Mouse (Mus musculus): ENCODE data around the gene A830031A19Rik.

The A830031A19Rik gene

GRCm38 (mm10) chr11:24096483-24096882 lies 21.6 kb upstream of the A830031A19Rik start:
- in situ Hi-C loops (cut with MboI; ENCODE audit: unreplicated experiment in 2 of 2) = loop anchor here in 1 of 2 experiments (25.0 kb wide), 1 partner anchor 291 kb away; no protein-coding TSS in a partner anchor

- in situ Hi-C loops (cut with MboI; ENCODE audit: unreplicated experiment in 2 of 2) = loop anchor here in 1 of 2 experiments (25.0 kb wide), 1 partner anchor 291 kb away; no protein-coding TSS in a partner anchor
Measured at GRCm38 (mm10) chr11:24095656-24096353, 21.0 kb upstream of the A830031A19Rik start.

GRCm38 (mm10) chr11:24095236-24095635 lies 20.4 kb upstream of the A830031A19Rik start:
- in situ Hi-C loops (cut with MboI; ENCODE audit: unreplicated experiment in 2 of 2) = loop anchor here in 1 of 2 experiments (25.0 kb wide), 1 partner anchor 292 kb away; no protein-coding TSS in a partner anchor

GRCm38 (mm10) chr11:24094086-24094487 lies 19.2 kb upstream of the A830031A19Rik start:
- in situ Hi-C loops (cut with MboI; ENCODE audit: unreplicated experiment in 2 of 2) = loop anchor here in 1 of 2 experiments (25.0 kb wide), 1 partner anchor 293 kb away; no protein-coding TSS in a partner anchor

- in situ Hi-C loops (cut with MboI; ENCODE audit: unreplicated experiment in 2 of 2) = loop anchor here in 1 of 2 experiments (25.0 kb wide), 1 partner anchor 295 kb away; no protein-coding TSS in a partner anchor
Measured at GRCm38 (mm10) chr11:24092618-24093017, 17.8 kb upstream of the A830031A19Rik start.

GRCm38 (mm10) chr11:24091393-24092080 lies 16.7 kb upstream of the A830031A19Rik start:
- in situ Hi-C loops (cut with MboI; ENCODE audit: unreplicated experiment in 2 of 2) = loop anchor here in 1 of 2 experiments (25.0 kb wide), 1 partner anchor 296 kb away; no protein-coding TSS in a partner anchor

- in situ Hi-C loops (cut with MboI; ENCODE audit: unreplicated experiment in 2 of 2) = loop anchor here in 1 of 2 experiments (25.0 kb wide), 1 partner anchor 297 kb away; no protein-coding TSS in a partner anchor
Measured at GRCm38 (mm10) chr11:24090443-24090842, 15.6 kb upstream of the A830031A19Rik start.

GRCm38 (mm10) chr11:24087069-24087468 lies 12.2 kb upstream of the A830031A19Rik start:
- in situ Hi-C loops (cut with MboI; ENCODE audit: unreplicated experiment in 2 of 2) = loop anchor here (10.0 to 25.0 kb wide), 2 partner anchors 98 to 300 kb away; no protein-coding TSS in a partner anchor

- in situ Hi-C loops (cut with MboI; ENCODE audit: unreplicated experiment in 2 of 2) = loop anchor here (10.0 to 25.0 kb wide), 2 partner anchors 99 to 301 kb away; no protein-coding TSS in a partner anchor
Measured at GRCm38 (mm10) chr11:24085986-24086385, 11.1 kb upstream of the A830031A19Rik start.

GRCm38 (mm10) chr11:24084590-24084989 lies 9.7 kb upstream of the A830031A19Rik start:
- in situ Hi-C loops (cut with MboI; ENCODE audit: unreplicated experiment in 2 of 2) = loop anchor here (5.0 to 25.0 kb wide), 4 partner anchors 100 to 303 kb away; no protein-coding TSS in a partner anchor

- in situ Hi-C loops (cut with MboI; ENCODE audit: unreplicated experiment in 2 of 2) = loop anchor here (5.0 to 25.0 kb wide), 4 partner anchors 101 to 303 kb away; no protein-coding TSS in a partner anchor
Measured at GRCm38 (mm10) chr11:24084077-24084476, 9.2 kb upstream of the A830031A19Rik start.

- in situ Hi-C loops (cut with MboI; ENCODE audit: unreplicated experiment in 2 of 2) = loop anchor here (5.0 to 25.0 kb wide), 4 partner anchors 101 to 304 kb away; no protein-coding TSS in a partner anchor
Measured at GRCm38 (mm10) chr11:24083423-24083822, 8.6 kb upstream of the A830031A19Rik start.

GRCm38 (mm10) chr11:24083076-24083405 lies 8.2 kb upstream of the A830031A19Rik start:
- in situ Hi-C loops (cut with MboI; ENCODE audit: unreplicated experiment in 2 of 2) = loop anchor here (5.0 to 25.0 kb wide), 4 partner anchors 102 to 304 kb away; no protein-coding TSS in a partner anchor

- in situ Hi-C loops (cut with MboI; ENCODE audit: unreplicated experiment in 2 of 2) = loop anchor here (5.0 to 25.0 kb wide), 4 partner anchors 102 to 305 kb away; no protein-coding TSS in a partner anchor
Measured at GRCm38 (mm10) chr11:24082385-24083075, 7.7 kb upstream of the A830031A19Rik start.

GRCm38 (mm10) chr11:24081687-24082384 lies 7.0 kb upstream of the A830031A19Rik start:
- in situ Hi-C loops (cut with MboI; ENCODE audit: unreplicated experiment in 2 of 2) = loop anchor here (5.0 to 25.0 kb wide), 4 partner anchors 103 to 305 kb away; no protein-coding TSS in a partner anchor

GRCm38 (mm10) chr11:24081016-24081686 lies 6.3 kb upstream of the A830031A19Rik start:
- in situ Hi-C loops (cut with MboI; ENCODE audit: unreplicated experiment in 2 of 2) = loop anchor here (5.0 to 25.0 kb wide), 4 partner anchors 104 to 306 kb away; no protein-coding TSS in a partner anchor

- in situ Hi-C loops (cut with MboI; ENCODE audit: unreplicated experiment in 2 of 2) = loop anchor here (5.0 to 25.0 kb wide), 4 partner anchors 104 to 307 kb away; no protein-coding TSS in a partner anchor
Measured at GRCm38 (mm10) chr11:24080541-24080940, 5.7 kb upstream of the A830031A19Rik start.

Data from v-Abl transformed pro-B cells (cell line).